Mouse (Mus musculus) naive thymus-derived CD4-positive, alpha-beta T cell, adult 5 months (primary cell): ENCODE measurements around the gene Apbb2. TPM values are rescaled to one million over a fixed set of nuclear protein-coding genes. Genes with fewer than 3 reads are reported as not detected.

Source experiments
- polyA plus RNA-seq: library from polyadenylated mRNA; unstranded; fragments of 100-300 nt; shearing (Covaris generic); gene quantifications from one replicate; pipeline ENCODE4 v1.2.1, GENCODE M21; 2017

Gene Apbb2
- polyA plus RNA-seq = 6.7 TPM

DNA sequence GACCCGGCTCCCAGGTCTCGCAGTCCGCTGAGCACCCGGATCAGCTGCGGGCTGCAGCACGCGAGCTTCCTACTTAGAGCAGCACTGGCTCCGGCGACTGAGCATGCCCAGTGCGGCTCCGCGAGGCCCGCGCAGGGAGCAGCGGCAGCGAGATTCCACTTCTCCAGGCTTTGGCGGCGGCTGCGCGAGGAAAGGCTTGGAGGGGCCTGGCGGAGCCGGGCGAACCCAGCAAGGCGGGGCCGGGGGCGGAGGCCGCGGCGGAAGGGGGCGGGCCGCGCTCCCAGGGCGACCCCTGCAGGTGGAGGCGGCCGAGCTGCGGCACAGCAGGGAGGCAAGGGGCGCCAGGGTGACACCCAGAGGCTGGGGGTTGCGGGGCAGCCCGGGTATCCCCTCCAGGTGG, at the start of gene Apbb2:
Apbb2 (minus strand) TSS at position 188 of the 400 bp plus-strand sequence.

DNA sequence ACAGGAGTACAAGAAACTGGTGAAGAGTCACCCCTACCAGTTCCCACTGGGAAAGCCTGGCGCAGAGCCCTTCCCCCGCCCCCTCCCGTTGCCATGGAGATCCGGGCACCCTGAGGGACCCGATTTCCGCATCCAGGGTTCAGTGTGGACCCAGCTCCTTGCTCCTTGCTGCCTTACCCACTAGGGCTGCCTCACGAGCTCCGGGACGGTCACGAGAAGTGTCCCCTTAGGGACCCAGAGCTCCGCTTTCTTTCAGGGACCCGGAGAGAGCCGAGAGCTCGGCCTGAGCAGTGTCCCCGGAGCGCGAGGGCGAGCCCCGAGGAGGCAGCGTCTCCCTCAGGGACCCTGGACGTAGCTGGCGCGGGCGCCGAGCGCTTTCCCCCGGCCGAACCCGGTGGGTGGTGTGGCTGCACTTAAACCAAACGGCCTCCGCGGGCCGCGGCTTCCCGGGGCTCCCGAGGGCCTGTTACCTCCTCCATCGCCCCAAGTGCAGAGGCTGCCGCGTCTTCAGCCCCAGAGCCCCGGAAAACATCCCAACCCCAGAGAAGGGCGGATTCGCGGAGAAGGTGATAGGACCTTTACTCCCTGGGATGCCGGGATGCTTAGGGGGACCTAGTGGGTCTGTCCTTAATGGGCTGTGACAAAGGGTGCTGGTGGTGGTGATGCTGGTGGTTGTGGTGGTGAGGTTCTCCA, 358.7 kb downstream of the Apbb2 start, which contains the start of gene Nsun7:
Nsun7 (plus strand) TSS at position 142 of the 693 bp plus-strand sequence.

Other genes with a start within 250 kb of the Apbb2 start
- gene Uchl1, start 57.3 kb upstream of the Apbb2 start, polyA plus RNA-seq = not detected
- gene Limch1, start 127.0 kb upstream of the Apbb2 start, polyA plus RNA-seq = not detected